Mouse (Mus musculus) erythroblast, adult 5-6 weeks (primary cell): ENCODE data around the gene Atxn2. TPM values are rescaled to one million over a fixed set of nuclear protein-coding genes. Genes with fewer than 3 reads are reported as not detected.
"Not testable (repeated sequence)": the region's sequence is repeated elsewhere in the genome, so short reads cannot be mapped to it uniquely, and the experiment has no call there.

ENCODE experiments used
- ATAC-seq: replicated peaks from 2 replicates; pipeline ENCODE4 v1.8.0; 2016; ENCODE audit warnings: moderate number of reproducible peaks, mild to moderate bottlenecking, moderate TSS enrichment, inconsistent platforms; ENCODE audit not compliant: poor library complexity, low FRiP score, severe bottlenecking
- total RNA-seq, 2 experiments: library from RNA; stranded (forward) in 1 of 2; stranded (reverse) in 1 of 2; fragments of 150-400 nt in 1 of 2; fragments of 200-764, 138-1000 nt in 1 of 2; gene quantifications; 2 replicates each; pipeline versions ENCODE4 v1.2.3 to v1.2.4; 2015 to 2017; ENCODE audit warnings: low replicate concordance in 2 of 2

Atxn2 gene
- total RNA-seq, 2 experiments from 2014 or later, result 97.4 to 169 TPM

DNA sequence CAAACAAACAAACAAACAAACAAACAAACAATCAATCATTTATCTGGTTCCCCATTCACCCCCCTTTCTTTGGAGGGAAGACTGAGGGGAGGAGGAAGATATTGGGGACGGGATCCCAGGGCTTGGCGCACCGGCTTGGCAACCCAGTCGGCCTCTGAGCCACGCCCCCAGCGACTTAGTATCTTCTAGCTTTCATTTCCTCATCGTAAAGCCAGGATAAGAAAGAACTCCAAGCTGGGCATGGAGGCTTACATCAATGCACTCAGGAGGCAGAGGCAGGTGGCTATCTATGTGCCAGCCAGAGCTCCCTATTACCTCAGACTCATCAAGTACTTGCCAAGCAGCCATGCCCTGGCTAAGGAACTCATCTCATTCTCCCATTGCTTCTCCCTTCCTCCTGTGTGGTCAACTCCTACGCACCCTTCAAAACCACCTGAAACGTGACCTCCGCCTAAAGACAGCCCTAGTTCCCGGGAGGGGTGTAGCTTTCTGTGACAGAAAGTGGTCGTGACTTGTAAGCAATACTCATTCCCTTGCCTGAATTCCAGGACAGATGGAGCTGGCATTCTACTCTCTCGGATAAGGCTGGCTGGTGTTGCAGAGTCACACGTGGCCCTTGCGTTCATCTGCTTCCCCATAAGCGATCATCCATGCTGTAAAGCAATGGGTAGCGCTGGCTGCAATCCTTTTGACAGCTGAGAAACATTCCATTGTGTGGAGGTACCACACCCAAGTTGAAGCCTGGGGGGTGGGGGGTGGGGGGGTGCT lies 132.2 kb downstream of the Atxn2 start:
- peak; percentile 38 for ATAC-seq

DNA sequence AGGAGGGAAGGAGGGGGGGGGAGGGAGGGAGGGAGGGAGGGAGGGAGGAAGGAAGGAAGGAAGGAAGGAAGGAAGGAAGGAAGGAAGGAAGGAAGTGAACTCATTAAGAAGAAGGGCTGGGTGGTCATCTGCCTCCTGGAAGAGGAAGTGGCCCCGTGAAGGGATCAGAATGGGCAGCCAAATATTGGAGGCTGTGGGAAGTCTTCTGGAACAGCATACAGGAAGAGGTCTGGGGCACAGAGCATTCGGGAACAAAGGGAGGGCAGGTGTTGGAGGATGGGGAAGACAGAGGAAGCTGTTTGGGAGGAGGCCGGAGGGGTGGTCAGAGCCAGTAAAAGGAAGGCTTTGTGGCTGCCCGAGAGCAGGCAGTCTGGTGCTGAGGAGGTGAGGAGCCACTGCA lies 134.2 kb downstream of the Atxn2 start:
- ATAC-seq, result no peak

DNA sequence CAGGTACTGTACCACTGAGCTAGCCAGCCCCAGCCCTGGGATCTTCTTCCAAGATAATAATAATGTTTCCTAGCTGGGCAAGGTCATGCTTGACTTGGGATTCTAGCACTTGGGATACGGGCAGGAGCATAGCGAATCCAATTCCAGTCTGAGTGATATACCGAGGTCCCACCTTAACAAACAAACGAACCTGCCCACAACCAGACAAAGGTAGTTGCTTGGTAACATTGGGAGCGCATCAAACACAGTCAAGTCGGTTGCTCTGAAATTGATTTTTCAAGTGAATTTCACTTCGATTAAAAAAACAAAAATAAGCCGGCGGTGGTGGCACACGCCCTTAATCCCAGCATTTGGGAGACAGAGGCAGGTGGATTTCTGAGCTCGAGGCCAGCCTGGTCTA lies 135.2 kb downstream of the Atxn2 start:
- ATAC-seq, result no peak

DNA sequence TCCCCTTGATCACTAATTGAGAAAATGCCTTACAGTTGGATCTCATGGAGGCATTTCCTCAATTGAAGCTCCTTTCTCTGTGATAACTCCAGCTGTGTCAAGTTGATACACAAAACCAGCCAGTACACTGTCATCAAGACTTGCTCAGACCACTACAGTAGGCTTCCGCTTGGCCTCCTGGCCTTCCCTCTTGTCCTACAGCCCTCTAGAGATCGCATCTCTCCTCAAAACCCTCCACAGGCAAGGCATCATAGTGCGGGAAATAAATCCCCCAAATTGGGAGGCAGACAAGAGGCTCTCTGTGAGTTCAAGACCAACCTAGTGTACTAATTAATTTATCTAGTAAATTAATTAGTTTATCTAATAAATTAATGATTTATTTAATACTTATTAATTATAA lies 136.1 kb downstream of the Atxn2 start:
- ATAC-seq, result not testable (repeated sequence)

DNA sequence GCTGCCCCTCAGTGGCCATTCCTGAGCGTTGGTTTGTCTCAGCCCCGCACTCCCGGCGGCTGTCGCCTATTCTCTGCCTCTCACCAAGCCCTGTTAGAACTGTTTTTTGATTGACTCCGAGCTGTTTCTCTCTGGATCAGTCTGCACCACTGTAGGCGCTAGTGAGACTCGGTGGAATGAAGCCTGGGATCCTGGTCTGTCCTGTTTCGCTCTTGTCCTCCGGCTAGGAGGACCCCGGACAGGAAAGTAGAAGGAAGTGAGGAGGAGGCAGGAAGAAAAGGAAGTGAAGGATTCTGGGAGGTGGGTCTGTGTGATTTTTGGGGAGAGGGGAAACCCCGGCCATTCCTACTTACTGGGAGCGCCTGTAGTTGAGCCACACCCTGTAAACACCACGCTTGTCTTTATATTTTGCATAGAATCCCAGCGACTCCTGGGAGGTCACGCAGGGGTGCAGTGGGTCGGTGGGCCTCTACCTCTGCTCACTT lies 136.9 kb downstream of the Atxn2 start:
- peak; percentile 28; the same call in 1 of the 2 replicates for ATAC-seq

DNA sequence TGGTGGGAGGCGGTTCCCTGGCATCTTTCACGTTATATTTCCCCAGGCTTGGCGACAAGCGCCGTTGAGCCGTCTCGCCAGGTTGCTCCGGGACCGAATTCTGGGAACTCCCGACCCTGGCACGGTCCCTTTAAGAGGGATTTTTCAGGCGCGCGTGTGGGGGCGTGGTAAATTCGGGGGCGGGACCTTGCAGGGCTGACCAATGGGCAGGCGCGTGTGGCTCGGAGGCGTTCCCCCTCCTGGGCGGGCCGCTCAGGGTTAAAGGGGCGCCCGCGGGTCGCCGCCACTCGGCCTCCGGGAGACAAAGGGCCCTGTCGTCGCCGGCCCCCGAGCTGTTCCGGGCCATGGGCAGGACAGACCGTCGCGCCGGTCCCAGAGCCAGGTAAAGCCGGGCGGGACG lies 137.6 kb downstream of the Atxn2 start, which contains the start of gene Pheta1:
Pheta1 (plus strand) TSS at position 242 of the 400 bp plus-strand sequence.
- peak; percentile 94 for ATAC-seq

DNA sequence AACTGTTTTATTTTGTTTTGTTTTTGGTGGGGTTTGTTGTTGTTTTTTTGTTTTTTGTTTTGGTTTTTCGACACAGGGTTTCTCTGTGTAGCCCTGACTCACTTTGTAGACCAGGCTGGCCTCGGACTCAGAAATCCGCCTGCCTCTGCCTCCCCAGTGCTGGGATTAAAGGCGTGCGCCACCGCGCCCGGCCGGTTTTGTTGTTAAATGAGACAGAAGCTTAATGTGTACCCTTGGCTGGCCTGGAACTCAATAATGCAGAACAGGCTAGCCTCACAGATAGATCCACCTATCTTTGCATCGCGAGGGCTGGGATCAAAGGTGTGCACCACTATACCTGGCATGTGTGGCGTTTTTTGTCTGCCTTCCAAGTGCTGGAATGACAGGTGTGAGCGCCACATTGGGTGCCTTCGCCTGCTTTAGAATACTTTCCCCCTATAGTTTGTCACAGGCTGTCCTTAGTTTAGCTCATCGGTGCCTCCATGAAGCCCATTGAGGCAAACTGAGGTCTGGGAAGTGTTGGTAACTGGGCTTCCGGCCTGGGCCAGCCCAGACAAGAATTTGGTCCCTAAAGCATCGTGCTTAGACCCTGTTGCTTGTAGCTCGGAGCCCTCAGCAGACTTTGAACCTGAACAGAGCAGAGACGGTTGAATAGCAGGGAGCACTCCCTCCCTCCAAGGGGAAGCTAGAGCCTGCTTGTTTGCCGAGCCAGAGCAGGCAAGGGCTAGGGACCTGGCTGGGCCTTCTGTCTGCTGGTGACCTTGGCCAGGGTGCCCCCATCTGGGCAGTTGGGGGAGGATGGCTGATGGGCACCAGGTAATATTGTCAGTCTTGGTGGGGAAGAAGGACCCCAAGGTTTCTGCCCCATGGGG lies 138.6 kb downstream of the Atxn2 start:
- no peak for ATAC-seq

DNA sequence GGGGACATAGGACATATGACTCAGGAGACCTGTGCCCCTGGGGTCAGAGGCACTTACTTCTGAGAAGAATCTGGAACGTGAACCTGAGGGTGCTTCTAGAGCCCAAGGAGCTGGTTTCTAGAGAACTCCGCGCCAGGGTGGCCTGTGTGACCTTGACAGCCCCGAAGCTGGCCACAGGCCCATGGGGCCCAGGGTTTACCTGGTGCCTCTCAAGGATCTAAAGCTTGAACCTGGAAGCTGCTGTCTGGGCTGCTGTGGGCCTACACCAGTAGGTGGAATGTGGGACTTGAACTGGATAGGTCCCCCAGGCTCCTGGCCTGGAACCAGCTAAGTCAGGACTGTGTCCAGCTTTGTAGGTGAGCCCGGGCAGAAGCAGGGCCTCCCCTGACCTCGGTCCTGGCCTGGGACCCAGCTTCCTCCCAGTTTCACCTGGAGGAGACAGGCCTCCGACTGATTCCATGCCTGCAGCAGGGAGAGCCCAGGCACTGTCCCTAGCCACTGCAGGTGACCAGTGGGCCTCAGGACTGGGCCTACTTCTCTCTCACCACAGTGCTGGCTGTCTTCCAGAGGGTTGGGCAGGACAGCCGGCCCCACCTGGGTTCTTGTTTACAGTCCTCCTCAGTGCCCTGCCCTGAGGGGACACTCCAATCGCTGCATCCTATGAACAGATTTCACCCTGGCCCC lies 142.4 kb downstream of the Atxn2 start:
- no peak for ATAC-seq

DNA sequence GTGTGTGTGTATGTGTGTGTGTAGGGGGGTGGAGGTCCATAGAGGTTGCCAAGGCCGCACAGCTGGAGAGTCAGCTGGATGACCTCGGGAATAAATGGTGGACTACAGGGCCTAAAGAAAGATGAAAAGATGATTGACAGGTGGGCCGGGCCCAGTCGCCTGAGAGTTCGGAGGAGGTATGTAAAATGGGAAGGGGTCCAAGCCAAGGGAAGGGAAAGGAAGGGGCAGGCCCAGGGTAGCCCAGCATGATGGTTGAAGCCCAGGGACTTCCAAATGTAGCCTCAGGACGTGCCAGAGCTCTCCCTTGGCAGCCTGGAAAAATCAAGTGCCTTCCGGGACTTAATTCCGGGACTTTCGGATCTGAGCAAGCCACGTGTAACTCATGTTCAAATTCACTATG lies 143.6 kb downstream of the Atxn2 start:
- no peak for ATAC-seq

DNA sequence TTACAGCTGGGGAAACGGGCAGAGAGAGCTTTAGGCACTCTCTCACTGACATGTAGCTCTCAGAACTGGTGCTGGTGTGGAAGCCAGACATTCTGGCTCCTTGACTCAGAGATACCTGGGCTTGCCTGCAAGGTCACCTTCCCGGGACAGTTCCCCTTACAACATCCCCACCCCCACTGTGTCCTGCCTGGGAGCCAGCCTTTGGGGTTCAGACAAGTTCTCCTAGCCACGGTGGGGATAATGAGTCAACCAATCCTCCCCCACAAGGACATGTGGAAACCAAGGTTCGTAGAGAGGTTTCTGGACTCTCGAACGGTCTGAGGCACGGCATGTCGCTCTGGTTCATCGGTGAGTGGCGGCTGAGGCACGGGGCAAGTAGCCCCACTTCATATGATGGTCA lies 145.6 kb downstream of the Atxn2 start:
- no peak for ATAC-seq

DNA sequence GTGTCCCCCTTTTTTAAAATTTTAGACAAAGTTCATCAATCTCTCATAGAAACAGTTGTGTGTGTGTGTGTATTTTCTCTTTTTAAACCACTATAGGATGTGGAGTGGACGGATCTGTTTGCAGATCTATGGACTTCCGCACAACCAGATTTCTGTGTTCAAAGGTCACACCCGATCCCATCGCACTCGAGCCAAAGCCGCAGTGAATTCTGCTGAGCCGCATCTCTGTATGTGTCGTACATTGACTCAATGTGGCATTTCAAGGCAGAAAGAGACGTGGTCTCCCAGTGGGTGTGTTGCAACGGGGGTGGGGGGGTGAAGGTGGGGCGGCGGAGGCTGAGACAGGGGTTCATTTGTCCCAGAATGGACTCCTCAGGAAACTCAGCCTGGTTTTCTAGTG lies 147.3 kb downstream of the Atxn2 start:
- no peak for ATAC-seq

DNA sequence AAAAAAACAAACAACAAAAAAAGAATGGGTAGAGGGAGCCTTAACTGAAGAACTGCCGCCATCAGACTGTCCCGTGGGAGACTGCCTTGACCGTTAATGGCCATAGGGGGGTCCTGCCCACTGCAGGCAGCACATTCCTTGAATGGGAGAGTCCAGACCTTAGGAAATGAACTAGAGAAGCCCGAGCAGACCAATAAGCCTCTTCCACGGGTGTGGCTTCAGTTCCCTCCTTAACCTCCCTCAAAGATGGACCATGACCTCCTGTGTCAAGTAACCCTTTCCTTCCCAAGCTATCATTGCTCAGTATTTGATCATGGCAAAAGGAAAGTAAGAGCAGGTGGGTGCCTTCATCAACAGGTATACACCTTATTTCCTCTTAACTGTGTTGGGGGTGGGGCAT lies 150.8 kb downstream of the Atxn2 start:
- ATAC-seq, result no peak

DNA sequence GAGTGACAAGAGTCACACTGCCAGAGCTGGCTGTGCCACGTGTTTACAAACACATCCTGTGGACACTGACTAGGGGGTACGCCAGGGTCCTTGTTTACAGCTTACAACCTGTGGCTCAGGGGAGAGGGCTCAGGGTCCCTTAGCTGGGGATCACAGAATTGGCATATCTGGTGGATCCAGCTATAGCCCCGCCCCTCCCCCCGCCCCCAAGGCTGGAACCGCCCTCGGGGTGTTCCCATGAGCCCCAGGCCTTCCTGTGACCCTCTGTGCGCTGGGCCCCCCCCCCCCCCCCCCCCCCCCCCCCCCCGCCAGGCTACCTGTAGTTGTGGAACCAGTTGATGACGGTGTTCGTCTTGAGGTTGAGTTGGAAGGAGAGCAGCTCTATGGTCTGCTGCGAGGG lies 153.2 kb downstream of the Atxn2 start:
- no peak for ATAC-seq

Other genes with a start within 250 kb of the Atxn2 start
- not detected in 2 replicates for gene Adam1b, start 207.9 kb upstream of the Atxn2 start, total RNA-seq (2015; ENCODE audit: low replicate concordance)
- not detected in 2 replicates for gene Adam1b, start 207.9 kb upstream of the Atxn2 start, total RNA-seq (2017; ENCODE audit: low replicate concordance)
- gene Adam1a, start 165.9 kb upstream of the Atxn2 start, total RNA-seq (2015; ENCODE audit: low replicate concordance), result 0.38 and 1.3 TPM in 2 replicates
- 0.85 and 1.4 TPM in 2 replicates for gene Adam1a, start 165.9 kb upstream of the Atxn2 start, total RNA-seq (2017; ENCODE audit: low replicate concordance)
- not detected in 2 replicates for gene Gm42878, start 165.9 kb upstream of the Atxn2 start, total RNA-seq (2015; ENCODE audit: low replicate concordance)
- 0.60 TPM in 1 of 2 replicates, not detected in the other for gene Gm42878, start 165.9 kb upstream of the Atxn2 start, total RNA-seq (2017; ENCODE audit: low replicate concordance)
- 51.0 and 70.3 TPM in 2 replicates for gene Mapkapk5, start 165.4 kb upstream of the Atxn2 start, total RNA-seq (2015; ENCODE audit: low replicate concordance)
- 36.1 and 43.6 TPM in 2 replicates for gene Mapkapk5, start 165.4 kb upstream of the Atxn2 start, total RNA-seq (2017; ENCODE audit: low replicate concordance)
- gene Aldh2, start 117.5 kb upstream of the Atxn2 start, total RNA-seq (2015; ENCODE audit: low replicate concordance), result 28.2 and 58.1 TPM in 2 replicates
- 96.6 and 99.4 TPM in 2 replicates for gene Aldh2, start 117.5 kb upstream of the Atxn2 start, total RNA-seq (2017; ENCODE audit: low replicate concordance)
- gene Acad12, start 92.4 kb upstream of the Atxn2 start, total RNA-seq (2015; ENCODE audit: low replicate concordance), result 1.9 and 3.1 TPM in 2 replicates
- gene Acad12, start 92.4 kb upstream of the Atxn2 start, total RNA-seq (2017; ENCODE audit: low replicate concordance), result 0.14 and 0.51 TPM in 2 replicates
- gene Acad10, start 50.8 kb upstream of the Atxn2 start, total RNA-seq (2015; ENCODE audit: low replicate concordance), result 2.1 and 3.7 TPM in 2 replicates
- gene Acad10, start 50.8 kb upstream of the Atxn2 start, total RNA-seq (2017; ENCODE audit: low replicate concordance), result 0.14 and 0.26 TPM in 2 replicates
- gene Brap, start 50.8 kb upstream of the Atxn2 start, total RNA-seq (2015; ENCODE audit: low replicate concordance), result 30.4 and 45.1 TPM in 2 replicates
- gene Brap, start 50.8 kb upstream of the Atxn2 start, total RNA-seq (2017; ENCODE audit: low replicate concordance), result 67.0 and 88.8 TPM in 2 replicates
- 9.0 and 18.1 TPM in 2 replicates for gene Sh2b3, start 126.3 kb downstream of the Atxn2 start, total RNA-seq (2015; ENCODE audit: low replicate concordance)
- 5.5 and 6.0 TPM in 2 replicates for gene Sh2b3, start 126.3 kb downstream of the Atxn2 start, total RNA-seq (2017; ENCODE audit: low replicate concordance)
- gene Pheta1, start 137.6 kb downstream of the Atxn2 start, total RNA-seq (2015; ENCODE audit: low replicate concordance), result 0.19 and 0.84 TPM in 2 replicates
- 0.70 TPM in 1 of 2 replicates, not detected in the other for gene Pheta1, start 137.6 kb downstream of the Atxn2 start, total RNA-seq (2017; ENCODE audit: low replicate concordance)